Mouse (Mus musculus): Measurements from ENCODE around the gene Tmem38b. TPM values are rescaled to one million over a fixed set of nuclear protein-coding genes. Genes with fewer than 3 reads are reported as not detected.

Gene Tmem38b
- 4.5 and 5.1 TPM in 2 replicates for polyA plus RNA-seq (2014; fragmentation: Nextera tagmentation; extraction: Ambion mirVana)

GRCm38 (mm10) chr4:53825821-53826605 is at the start of gene Tmem38b:
TSS of gene Tmem38b (plus strand) at chr4:53826045.
- peak; percentile 91 for ATAC-seq (replicated peaks; ENCODE audit: low FRiP score)
- Histone ChIP-seq H3K4me2 (peak within 1 kb of the TSS; percentile 69), H3K4me3 (ENCODE audit: low read depth, low read length) (peak within 1 kb of the TSS; percentile 66), H3K27me3 (replicated peaks; ENCODE audit: control insufficient read depth, insufficient read depth, low read length) (no peaks in the 10 kb centered on the region), H3K36me3 (ENCODE audit: control insufficient read depth, insufficient read depth, low read length) (no peaks in the 10 kb centered on the region), H3K4me1 (replicated peaks; ENCODE audit: control insufficient read depth, insufficient read depth, low read length) (no peaks in the 10 kb centered on the region), H3K27ac (ENCODE audit: low read depth, low read length) (no peak within 1 kb of the TSS), H3K9me3 (ENCODE audit: control insufficient read depth, low read length) (no peaks in the 10 kb centered on the region), H3K9ac (ENCODE audit: low read depth, low read length) (peak within 1 kb of the TSS; percentile 63)
- WGBS: under 1% methylated on average over 52 of the region's 55 CpGs
- peak; percentile 84 for DNase-seq (ENCODE audit: low spot score)

- ATAC-seq (replicated peaks; ENCODE audit: low FRiP score): no peak
- Histone ChIP-seq H3K27ac (ENCODE audit: low read depth, low read length) (no peak overlapping the region), H3K4me1 (replicated peaks; ENCODE audit: control insufficient read depth, insufficient read depth, low read length) (no peaks in the 10 kb centered on the region), H3K4me2 (no peak overlapping the region), H3K4me3 (ENCODE audit: low read depth, low read length) (no peak overlapping the region), H3K27me3 (replicated peaks; ENCODE audit: control insufficient read depth, insufficient read depth, low read length) (peaks cover 41% of the 10 kb centered on the region), H3K9me3 (ENCODE audit: control insufficient read depth, low read length) (no peaks in the 10 kb centered on the region), H3K9ac (ENCODE audit: low read depth, low read length) (no peak overlapping the region), H3K36me3 (ENCODE audit: control insufficient read depth, insufficient read depth, low read length) (no peaks in the 10 kb centered on the region)
- DNase-seq (ENCODE audit: low spot score): no peak
- WGBS: 64% methylated on average over 4 of the region's 4 CpGs
These were observed 44.4 kb upstream of the Tmem38b start for GRCm38 (mm10) chr4:53781396-53781795.

- Histone ChIP-seq H3K4me3 (ENCODE audit: low read depth, low read length) (no peak overlapping the region), H3K9me3 (ENCODE audit: control insufficient read depth, low read length) (no peaks in the 10 kb centered on the region), H3K27me3 (replicated peaks; ENCODE audit: control insufficient read depth, insufficient read depth, low read length) (peaks cover 30% of the 10 kb centered on the region), H3K4me2 (no peak overlapping the region), H3K27ac (ENCODE audit: low read depth, low read length) (no peak overlapping the region), H3K36me3 (ENCODE audit: control insufficient read depth, insufficient read depth, low read length) (no peaks in the 10 kb centered on the region), H3K9ac (ENCODE audit: low read depth, low read length) (no peak overlapping the region), H3K4me1 (replicated peaks; ENCODE audit: control insufficient read depth, insufficient read depth, low read length) (no peaks in the 10 kb centered on the region)
- ATAC-seq (replicated peaks; ENCODE audit: low FRiP score) (no peak), DNase-seq (ENCODE audit: low spot score) (no peak)
- 34% methylated on average over 14 of the region's 14 CpGs for WGBS
These were observed 43.4 kb upstream of the Tmem38b start for GRCm38 (mm10) chr4:53782216-53783070.

- Histone ChIP-seq H3K4me1 (replicated peaks; ENCODE audit: control insufficient read depth, insufficient read depth, low read length) (no peaks in the 10 kb centered on the region), H3K27me3 (replicated peaks; ENCODE audit: control insufficient read depth, insufficient read depth, low read length) (no peaks in the 10 kb centered on the region), H3K4me2 (no peak overlapping the region), H3K9ac (ENCODE audit: low read depth, low read length) (no peak overlapping the region), H3K36me3 (ENCODE audit: control insufficient read depth, insufficient read depth, low read length) (no peaks in the 10 kb centered on the region), H3K9me3 (ENCODE audit: control insufficient read depth, low read length) (no peaks in the 10 kb centered on the region), H3K27ac (ENCODE audit: low read depth, low read length) (no peak overlapping the region), H3K4me3 (ENCODE audit: low read depth, low read length) (no peak overlapping the region)
- DNase-seq (ENCODE audit: low spot score) (no peak), ATAC-seq (replicated peaks; ENCODE audit: low FRiP score) (no peak)
- 69% methylated on average over 15 of the region's 15 CpGs for WGBS
These were observed 40.0 kb upstream of the Tmem38b start for GRCm38 (mm10) chr4:53785746-53786398.

GRCm38 (mm10) chr4:53786851-53787250 is 39.0 kb upstream of the Tmem38b start:
- H3K4me2 ChIP-seq: no peak overlapping the region
- H3K4me1 ChIP-seq (replicated peaks; ENCODE audit: control insufficient read depth, insufficient read depth, low read length): no peaks in the 10 kb centered on the region
- WGBS: 67% methylated on average over 5 of the region's 5 CpGs
- no peak overlapping the region for H3K9ac ChIP-seq (ENCODE audit: low read depth, low read length)
- no peak overlapping the region for H3K27ac ChIP-seq (ENCODE audit: low read depth, low read length)
- no peaks in the 10 kb centered on the region for H3K27me3 ChIP-seq (replicated peaks; ENCODE audit: control insufficient read depth, insufficient read depth, low read length)
- no peaks in the 10 kb centered on the region for H3K9me3 ChIP-seq (ENCODE audit: control insufficient read depth, low read length)
- no peaks in the 10 kb centered on the region for H3K36me3 ChIP-seq (ENCODE audit: control insufficient read depth, insufficient read depth, low read length)
- no peak for ATAC-seq (replicated peaks; ENCODE audit: low FRiP score)
- DNase-seq (ENCODE audit: low spot score): no peak
- no peak overlapping the region for H3K4me3 ChIP-seq (ENCODE audit: low read depth, low read length)

GRCm38 (mm10) chr4:53789346-53789745 is 36.5 kb upstream of the Tmem38b start:
- Histone ChIP-seq H3K4me1 (replicated peaks; ENCODE audit: control insufficient read depth, insufficient read depth, low read length) (no peaks in the 10 kb centered on the region), H3K9ac (ENCODE audit: low read depth, low read length) (no peak overlapping the region), H3K4me2 (no peak overlapping the region), H3K9me3 (ENCODE audit: control insufficient read depth, low read length) (no peaks in the 10 kb centered on the region), H3K4me3 (ENCODE audit: low read depth, low read length) (no peak overlapping the region), H3K27ac (ENCODE audit: low read depth, low read length) (no peak overlapping the region), H3K36me3 (ENCODE audit: control insufficient read depth, insufficient read depth, low read length) (no peaks in the 10 kb centered on the region), H3K27me3 (replicated peaks; ENCODE audit: control insufficient read depth, insufficient read depth, low read length) (no peaks in the 10 kb centered on the region)
- DNase-seq (ENCODE audit: low spot score) (no peak), ATAC-seq (replicated peaks; ENCODE audit: low FRiP score) (no peak)
- 42% methylated on average over 4 of the region's 4 CpGs for WGBS

- no peak overlapping the region for H3K4me2 ChIP-seq
- no peak overlapping the region for H3K27ac ChIP-seq (ENCODE audit: low read depth, low read length)
- DNase-seq (ENCODE audit: low spot score) (no peak), ATAC-seq (replicated peaks; ENCODE audit: low FRiP score) (no peak)
- no peaks in the 10 kb centered on the region for H3K9me3 ChIP-seq (ENCODE audit: control insufficient read depth, low read length)
- H3K4me3 ChIP-seq (ENCODE audit: low read depth, low read length): no peak overlapping the region
- no peak overlapping the region for H3K9ac ChIP-seq (ENCODE audit: low read depth, low read length)
- H3K4me1 ChIP-seq (replicated peaks; ENCODE audit: control insufficient read depth, insufficient read depth, low read length): no peaks in the 10 kb centered on the region
- H3K27me3 ChIP-seq (replicated peaks; ENCODE audit: control insufficient read depth, insufficient read depth, low read length): no peaks in the 10 kb centered on the region
- whole genome bisulfite sequencing: 79% methylated on average over 5 of the region's 5 CpGs
- H3K36me3 ChIP-seq (ENCODE audit: control insufficient read depth, insufficient read depth, low read length): no peaks in the 10 kb centered on the region
These were observed 31.4 kb upstream of the Tmem38b start for GRCm38 (mm10) chr4:53794257-53794966.

- Histone ChIP-seq H3K27ac (ENCODE audit: low read depth, low read length) (no peak overlapping the region), H3K9me3 (ENCODE audit: control insufficient read depth, low read length) (no peaks in the 10 kb centered on the region), H3K4me2 (no peak overlapping the region), H3K27me3 (replicated peaks; ENCODE audit: control insufficient read depth, insufficient read depth, low read length) (no peaks in the 10 kb centered on the region), H3K36me3 (ENCODE audit: control insufficient read depth, insufficient read depth, low read length) (no peaks in the 10 kb centered on the region), H3K9ac (ENCODE audit: low read depth, low read length) (no peak overlapping the region), H3K4me1 (replicated peaks; ENCODE audit: control insufficient read depth, insufficient read depth, low read length) (no peaks in the 10 kb centered on the region), H3K4me3 (ENCODE audit: low read depth, low read length) (no peak overlapping the region)
- DNase-seq (ENCODE audit: low spot score): no peak
- no peak for ATAC-seq (replicated peaks; ENCODE audit: low FRiP score)
- WGBS: 83% methylated on average over 2 of the region's 2 CpGs
These were observed 30.8 kb upstream of the Tmem38b start for GRCm38 (mm10) chr4:53795086-53795485.
